Comparison of ENCODE assay signal across 9 mouse cellular contexts in the genomic region with DNA sequence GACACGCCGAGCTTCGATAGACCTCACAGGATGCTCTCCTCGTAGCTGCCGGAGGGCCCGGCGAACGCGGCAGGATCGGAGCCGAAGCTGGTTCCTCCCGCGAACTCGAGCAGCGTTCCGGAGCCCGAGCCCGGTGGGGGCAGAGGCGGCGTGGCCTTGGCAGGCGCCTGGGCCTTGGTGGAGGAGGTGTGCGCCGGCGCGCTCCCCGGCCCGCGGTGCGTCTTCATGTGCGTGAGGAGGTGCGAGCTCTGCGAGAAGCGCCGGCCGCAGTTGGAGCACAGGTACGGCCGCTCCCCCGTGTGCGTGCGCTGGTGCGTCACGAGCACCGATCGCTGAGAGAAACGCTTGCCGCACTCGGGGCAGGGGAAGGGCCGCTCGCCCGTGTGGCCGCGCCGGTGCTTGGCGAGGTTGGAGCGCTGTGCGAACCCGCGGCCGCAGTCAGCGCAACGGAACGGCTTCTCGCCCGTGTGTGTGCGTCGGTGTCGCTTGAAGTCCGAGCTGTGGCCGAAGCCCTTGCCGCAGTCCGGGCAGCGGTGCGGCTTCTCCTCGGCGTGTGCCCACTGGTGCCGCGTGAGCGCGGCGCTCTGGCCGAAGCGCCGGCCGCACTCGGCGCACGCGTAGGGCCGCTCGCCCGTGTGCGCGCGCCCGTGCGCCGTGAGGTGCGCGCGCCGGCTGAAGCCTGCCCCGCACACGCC. TPM values are rescaled to one million over a fixed set of nuclear protein-coding genes. Genes with fewer than 3 reads are reported as not detected.
DNase-seq lines count a peak whose midpoint lies in the region; ATAC-seq lines count a peak whose summit lies in the region.
"Had no signal": no experiment of that assay in that cellular context is flagged by ENCODE, and none has a peak within 500 bp of the region (broad histone marks: within the 10 kb centered on the region; RNA-seq: fewer than 3 reads in every experiment).

No protein-coding gene starts in this region.

- H3K4me2 ChIP-seq in forebrain, embryonic 16.5 days (ENCODE audit: low read length): peak overlapping the region; percentile 54

- no peaks in the 10 kb centered on the region for H3K9me3 ChIP-seq in forebrain, embryonic 16.5 days (ENCODE audit: control insufficient read depth, low read length)

- peak overlapping the region; percentile 33 for H3K4me3 ChIP-seq in forebrain, embryonic 16.5 days (replicated peaks; ENCODE audit: low read length)

- WGBS in forebrain, embryonic 16.5 days: 7% methylated on average over 103 of the region's 103 CpGs

- H3K27me3 ChIP-seq in forebrain, embryonic 16.5 days (replicated peaks; ENCODE audit: control insufficient read depth, insufficient read depth, low read length): peaks cover 32% of the 10 kb centered on the region

- DNase-seq in adrenal gland, postnatal 14 days: peak; percentile 35
- DNase-seq in adrenal gland, adult 8-10 months: no peak
- peak; percentile 35 for DNase-seq in right cerebral cortex, adult 18-20 months
- no peak for DNase-seq in right cerebral cortex, postnatal 36 days (ENCODE audit: low spot score in 2 of 2)
- peak; percentile 22 for DNase-seq in mesoderm, embryonic 11.5 days (ENCODE audit: low read depth, low spot score)
- no peak for DNase-seq in spleen, postnatal 4 days (ENCODE audit: low spot score in 2 of 2)
- no peak for DNase-seq in left cerebral cortex, adult 9 months (ENCODE audit: low spot score in 2 of 2)

- peak; percentile 27; the same call in 1 of the 2 replicates for ATAC-seq in forebrain, embryonic 16.5 days

- peak overlapping the region; percentile 24; the same call in 1 of the 2 replicates for H3K9ac ChIP-seq in forebrain, embryonic 16.5 days (replicated peaks; ENCODE audit: low read depth, low read length)

- no peak overlapping the region for H3K27ac ChIP-seq in forebrain, embryonic 16.5 days (ENCODE audit: low read length)

- peaks cover 19% of the 10 kb centered on the region for H3K4me1 ChIP-seq in forebrain, embryonic 16.5 days (replicated peaks; ENCODE audit: control insufficient read depth, insufficient read depth, low read length)

- peaks cover 23% of the 10 kb centered on the region for H3K36me3 ChIP-seq in forebrain, embryonic 16.5 days (ENCODE audit: control insufficient read depth, insufficient read depth)

RNA-seq across cellular contexts. Expression of gene Zfp316, which starts 16.5 kb away (rescaled TPM):
- 6.9 and 7.6 TPM in 2 replicates for total RNA-seq in adrenal gland, postnatal 14 days (2021)
- 10 to 100 TPM; 11.0 to 13.1 (median 12.0) TPM for total RNA-seq in adrenal gland, adult 8-10 months (2022)
- 8.9 and 9.5 TPM in 2 replicates for polyA plus RNA-seq in forebrain, embryonic 16.5 days (2015; fragmentation: Nextera tagmentation; extraction: Ambion mirVana)

RNA-seq across cellular contexts. Expression of gene Zfp12, which starts 18.4 kb away (rescaled TPM):
- 19.7 and 22.0 TPM in 2 replicates for total RNA-seq in adrenal gland, postnatal 14 days (2021)
- total RNA-seq in adrenal gland, adult 8-10 months (2022): 10 to 100 TPM; 22.8 to 30.6 (median 25.7) TPM
- polyA plus RNA-seq in forebrain, embryonic 16.5 days (2015; fragmentation: Nextera tagmentation; extraction: Ambion mirVana): 30.0 and 31.5 TPM in 2 replicates

RNA-seq across cellular contexts. Expression of gene Spdye4a, which starts 26.6 kb away (rescaled TPM):
- total RNA-seq in adrenal gland, postnatal 14 days (2021): not detected in 2 replicates
- not detected for total RNA-seq in adrenal gland, adult 8-10 months (2022)
- not detected in 2 replicates for polyA plus RNA-seq in forebrain, embryonic 16.5 days (2015; fragmentation: Nextera tagmentation; extraction: Ambion mirVana)
- total RNA-seq: heart, postnatal 10 days had no signal

RNA-seq across cellular contexts. Expression of gene Zfp853, which starts 40.1 kb away (rescaled TPM):
- total RNA-seq in adrenal gland, postnatal 14 days (2021): 0.41 and 0.83 TPM in 2 replicates
- total RNA-seq in adrenal gland, adult 8-10 months (2022): under 1 TPM; 0.20 to 0.54 (median 0.46) TPM
- 0.13 TPM in 1 of 2 replicates, not detected in the other for polyA plus RNA-seq in forebrain, embryonic 16.5 days (2015; fragmentation: Nextera tagmentation; extraction: Ambion mirVana)

Comparison
In these comparisons a context has a peak if more than half of its experiments do, and no peak if none do; other contexts are left out.
1. DNase-seq: peak in adrenal gland, postnatal 14 days (single experiment), right cerebral cortex, adult 18-20 months (single experiment) and mesoderm, embryonic 11.5 days (single experiment); none in adrenal gland, adult 8-10 months (single experiment), right cerebral cortex, postnatal 36 days (0 of 2), spleen, postnatal 4 days (0 of 2) and left cerebral cortex, adult 9 months (0 of 2).